Mouse (Mus musculus) kidney, adult 2 months (tissue): ENCODE results near the gene Vdr. TPM values are rescaled to one million over a fixed set of nuclear protein-coding genes. Genes with fewer than 3 reads are reported as not detected.

Experiments
- DNase-seq: peaks from one replicate; pipeline ENCODE4 v3.0.0; 2021
- H3K27ac ChIP-seq: fragments of 200-500 bp; 2 replicates; pipeline ENCODE4 v1.5.1; 2012; ENCODE audit warnings: low read depth, low read length, control low read depth, inconsistent platforms; ENCODE audit not compliant: insufficient read depth
- H3K27me3 ChIP-seq: fragments of 200-500 bp; replicated peaks from 2 replicates; pipeline ENCODE4 v1.6.1; 2012; ENCODE audit warnings: mild to moderate bottlenecking, moderate library complexity, low read length, inconsistent platforms; ENCODE audit not compliant: control insufficient read depth, insufficient read depth
- H3K36me3 ChIP-seq: fragments of 200-500 bp; 2 replicates; pipeline ENCODE4 v1.6.1; 2012; ENCODE audit warnings: mild to moderate bottlenecking, moderate library complexity, low read length, inconsistent platforms; ENCODE audit not compliant: control insufficient read depth, insufficient read depth
- H3K4me1 ChIP-seq: fragments of 200-500 bp; 2 replicates; pipeline ENCODE4 v1.6.1; 2011; ENCODE audit warnings: low read length; ENCODE audit not compliant: control insufficient read depth, insufficient read depth
- H3K4me3 ChIP-seq: fragments of 200-500 bp; 2 replicates; pipeline ENCODE4 v1.5.1; 2011; ENCODE audit warnings: mild to moderate bottlenecking, low read depth, low read length, control low read depth; ENCODE audit not compliant: insufficient read depth
- CTCF ChIP-seq: fragments of 200-500 bp; conservative IDR thresholded peaks from 2 replicates; pipeline ENCODE4 v1.5.1; 2011; ENCODE audit warnings: low read depth, mild to moderate bottlenecking, control low read depth, low read length, moderate library complexity, mixed read lengths; ENCODE audit not compliant: insufficient read depth, insufficient read length
- POLR2A ChIP-seq: fragments of 200-500 bp; IDR thresholded peaks from one replicate; pipeline ENCODE4 v1.6.1; 2011; ENCODE audit warnings: low read depth, low read length, control low read depth
- WGBS: fragments of 180-500 bp; shearing (Covaris S2); methylation state at CpG from one replicate; pipeline ENCODE4 v1.1.7; 2018; 5-methylcytosine and 5-hydroxymethylcytosine counted together
- polyA plus RNA-seq: library from polyadenylated mRNA; depleted of rRNA; stranded (reverse); fragments of >200 nt; gene quantifications from 2 replicates; pipeline ENCODE4 v1.2.3, GENCODE M21; 2012

Gene Vdr
- polyA plus RNA-seq, 1 experiment, result 96.6 TPM

DNA sequence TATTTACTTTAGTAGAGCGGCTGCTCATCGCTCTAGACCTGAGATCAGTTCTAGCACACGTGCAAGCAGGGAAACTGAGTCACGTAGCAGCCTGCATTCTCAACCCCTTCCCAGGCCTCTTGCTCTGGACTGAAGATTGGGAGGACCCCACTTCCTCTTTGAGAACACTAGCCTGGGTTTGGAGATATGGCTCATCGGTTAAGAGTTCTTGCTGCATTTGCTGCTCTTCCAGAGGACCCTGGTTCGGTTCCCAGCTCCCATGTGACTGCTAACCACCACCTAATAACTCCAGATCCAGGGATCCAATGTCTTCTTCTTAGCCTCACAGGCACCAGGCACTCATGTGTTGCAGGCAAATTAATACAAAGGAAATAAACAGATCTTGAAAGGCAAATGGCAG lies 69.0 kb downstream of the Vdr start:
- Histone ChIP-seq H3K36me3 (no peaks in the 10 kb centered on the region), H3K4me3 (no peak overlapping the region), H3K4me1 (peaks cover 30% of the 10 kb centered on the region), H3K27ac (no peak overlapping the region), H3K27me3 (no peaks in the 10 kb centered on the region)
- WGBS, result 94% methylated on average over 6 of the region's 6 CpGs
- TF ChIP-seq POLR2A, result no peak
- no peak for TF ChIP-seq CTCF
- DNase-seq, result no peak

DNA sequence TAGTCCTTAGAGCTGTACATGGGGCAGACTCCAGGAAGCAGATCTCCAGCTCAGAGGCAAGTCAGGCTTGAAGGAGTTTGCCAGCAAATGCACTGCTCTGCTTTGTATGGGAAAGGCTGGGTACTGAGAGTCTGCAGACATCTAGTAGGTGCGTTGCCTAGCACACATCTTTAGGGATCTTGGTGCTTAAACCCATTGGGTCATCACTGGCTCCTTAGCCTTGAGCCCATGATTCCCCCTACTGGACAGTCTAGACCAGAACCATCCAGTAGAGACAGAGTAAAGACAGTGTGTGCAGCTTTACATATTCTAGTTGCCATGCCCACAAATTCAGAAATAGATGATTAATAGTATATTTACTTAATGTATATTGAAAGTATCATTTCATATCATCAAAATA lies 69.6 kb downstream of the Vdr start:
- 77% methylated on average over 1 of the region's 1 CpGs for WGBS
- Histone ChIP-seq H3K36me3 (no peaks in the 10 kb centered on the region), H3K27ac (peak overlapping the region; percentile 52; the same call in 1 of the 2 replicates), H3K27me3 (no peaks in the 10 kb centered on the region), H3K4me1 (peaks cover 34% of the 10 kb centered on the region), H3K4me3 (no peak overlapping the region)
- DNase-seq, result peak; percentile 45
- no peak for TF ChIP-seq POLR2A
- peak; percentile 45 for TF ChIP-seq CTCF

DNA sequence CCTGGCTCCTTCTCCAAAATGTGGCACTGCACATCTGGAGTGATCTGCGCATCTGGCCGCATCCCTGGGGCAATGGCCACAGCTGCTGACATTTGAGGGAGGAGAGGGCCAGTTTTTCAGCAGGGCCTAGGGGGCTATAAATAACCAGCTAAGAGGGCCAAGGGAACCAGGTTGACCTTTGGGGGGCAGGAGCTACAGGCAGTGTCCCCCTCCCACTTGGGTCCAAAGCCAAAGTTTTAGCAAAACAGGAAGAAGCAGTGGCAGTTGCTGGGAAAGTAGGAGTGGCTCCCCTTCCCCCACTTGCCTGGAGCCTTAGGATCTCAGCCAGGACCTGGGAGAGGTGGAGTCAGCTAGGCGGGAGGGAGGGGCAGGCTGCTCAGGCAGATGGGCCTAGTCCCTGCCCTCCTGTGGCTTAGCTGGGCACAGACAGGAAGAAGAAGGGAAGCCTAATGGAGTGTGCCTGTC lies 70.4 kb downstream of the Vdr start:
- H3K36me3 ChIP-seq, result no peaks in the 10 kb centered on the region
- peak overlapping the region; percentile 80 for H3K27ac ChIP-seq
- H3K4me1 ChIP-seq, result peaks cover 34% of the 10 kb centered on the region
- H3K4me3 ChIP-seq, result no peak overlapping the region
- 25% methylated on average over 3 of the region's 3 CpGs for WGBS
- peak; percentile 95 for DNase-seq
- TF ChIP-seq POLR2A (no peak), CTCF (peak; percentile 48)
- no peaks in the 10 kb centered on the region for H3K27me3 ChIP-seq

DNA sequence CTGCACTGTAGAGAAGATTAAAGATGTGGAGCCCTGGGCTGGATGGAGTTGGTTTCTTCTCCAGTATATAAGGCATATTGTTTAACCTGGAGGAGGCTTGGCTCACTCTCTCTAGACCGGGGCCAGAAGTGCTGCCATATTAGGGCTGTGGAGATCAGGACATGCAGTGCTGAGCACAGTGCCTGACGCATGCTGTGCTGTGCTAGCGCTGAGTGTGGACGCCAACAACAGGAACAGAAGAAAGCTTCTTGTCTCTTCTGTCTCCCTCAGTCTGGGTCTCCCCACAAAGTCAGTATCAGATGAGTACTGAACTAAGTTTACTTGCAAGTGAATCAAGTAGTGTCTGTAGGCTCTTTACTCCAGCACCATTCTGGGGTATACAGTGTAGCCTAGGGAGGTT lies 71.0 kb downstream of the Vdr start:
- Histone ChIP-seq H3K27ac (peak overlapping the region; percentile 80), H3K27me3 (no peaks in the 10 kb centered on the region), H3K4me3 (no peak overlapping the region), H3K4me1 (peaks cover 34% of the 10 kb centered on the region), H3K36me3 (no peaks in the 10 kb centered on the region)
- WGBS, result 79% methylated on average over 4 of the region's 4 CpGs
- DNase-seq, result no peak
- TF ChIP-seq CTCF (no peak), POLR2A (no peak)

DNA sequence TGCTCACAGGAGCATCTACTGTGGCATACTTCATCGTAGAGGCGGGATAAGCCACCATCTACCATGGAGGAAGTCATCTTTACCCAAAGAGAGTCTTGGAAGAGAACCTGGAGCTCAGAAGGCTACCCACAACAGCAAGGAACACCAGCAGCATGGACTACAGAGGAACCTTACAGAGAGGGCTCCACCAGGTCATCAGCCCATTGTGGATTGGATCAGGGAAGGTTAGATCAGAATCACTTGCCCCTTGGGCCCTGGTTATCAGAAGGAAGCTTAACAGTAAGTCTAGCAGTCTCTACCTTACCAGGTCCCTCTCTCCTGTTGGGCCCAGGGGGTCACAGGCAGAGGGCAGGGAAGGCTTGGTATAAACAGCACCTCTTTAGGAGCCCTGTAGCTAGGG lies 71.4 kb downstream of the Vdr start:
- TF ChIP-seq POLR2A (no peak), CTCF (no peak)
- H3K36me3 ChIP-seq, result no peaks in the 10 kb centered on the region
- no peak for DNase-seq
- H3K27me3 ChIP-seq, result no peaks in the 10 kb centered on the region
- no peak overlapping the region for H3K4me3 ChIP-seq
- WGBS, result 100% methylated on average over 2 of the region's 2 CpGs
- H3K4me1 ChIP-seq, result peaks cover 34% of the 10 kb centered on the region
- H3K27ac ChIP-seq, result peak overlapping the region; percentile 80

DNA sequence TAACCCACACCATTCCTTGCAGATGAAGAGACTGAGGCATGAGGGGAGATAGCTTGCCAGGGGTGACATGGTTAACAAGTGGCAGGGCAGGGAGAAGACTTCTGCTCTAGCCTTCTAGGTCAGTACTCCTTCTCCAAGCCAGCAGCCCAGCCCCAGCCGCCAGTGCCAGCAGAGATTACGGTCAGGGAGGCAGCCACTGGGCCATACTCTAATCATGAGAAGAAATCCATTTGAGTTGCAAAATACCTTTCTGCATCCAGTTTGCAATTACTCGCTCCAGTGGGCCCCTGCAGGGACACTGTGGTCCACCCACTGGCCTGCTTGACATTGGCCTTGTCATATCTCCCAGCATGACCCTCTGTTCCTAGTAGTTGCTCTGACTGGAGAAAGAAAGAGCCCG lies 72.0 kb downstream of the Vdr start:
- 53% methylated on average over 4 of the region's 4 CpGs for WGBS
- Histone ChIP-seq H3K4me3 (no peak overlapping the region), H3K27me3 (no peaks in the 10 kb centered on the region), H3K27ac (peak overlapping the region; percentile 80), H3K36me3 (no peaks in the 10 kb centered on the region), H3K4me1 (peaks cover 37% of the 10 kb centered on the region)
- peak; percentile 49 for DNase-seq
- TF ChIP-seq POLR2A, result no peak
- TF ChIP-seq CTCF, result no peak

DNA sequence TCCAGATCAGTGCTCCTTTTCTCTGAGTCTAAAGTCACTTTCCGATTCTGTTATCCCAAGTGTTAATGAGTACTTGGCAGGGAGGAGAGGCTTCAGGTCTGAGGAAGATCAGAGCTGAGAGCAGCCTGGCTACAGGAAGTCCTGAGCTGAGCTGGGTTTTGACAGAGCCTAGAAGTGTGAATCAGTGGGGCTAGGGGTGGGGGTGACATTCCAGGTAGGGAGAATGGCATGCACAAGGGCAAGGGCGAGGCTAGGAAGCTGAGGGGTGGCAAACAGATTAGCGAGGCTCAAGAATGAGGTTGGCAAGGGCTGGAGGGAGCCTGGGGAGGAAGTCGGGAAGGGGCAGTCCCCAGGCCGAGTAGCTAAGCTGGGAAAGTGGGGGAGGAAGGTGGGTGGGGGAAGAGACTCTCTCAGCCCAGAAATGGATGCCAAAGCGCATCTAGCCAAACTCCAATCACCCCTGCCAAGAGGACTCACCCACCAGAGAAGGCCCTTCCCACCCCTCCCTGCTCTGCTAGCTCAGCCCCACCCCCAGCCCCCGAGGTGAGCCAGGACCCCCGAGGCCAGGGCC lies 72.9 kb downstream of the Vdr start:
- WGBS, result 10% methylated on average over 8 of the region's 8 CpGs
- Histone ChIP-seq H3K27ac (peak overlapping the region; percentile 64), H3K4me1 (peaks cover 45% of the 10 kb centered on the region), H3K4me3 (no peak overlapping the region), H3K36me3 (no peaks in the 10 kb centered on the region), H3K27me3 (no peaks in the 10 kb centered on the region)
- TF ChIP-seq CTCF (no peak), POLR2A (no peak)
- DNase-seq, result peak; percentile 60
